Mouse (Mus musculus): Measurements from ENCODE around the gene Zranb2. TPM values are rescaled to one million over a fixed set of nuclear protein-coding genes. Genes with fewer than 3 reads are reported as not detected.

The Zranb2 gene
- polyA plus RNA-seq, 1 experiment = 89.2 TPM

DNA sequence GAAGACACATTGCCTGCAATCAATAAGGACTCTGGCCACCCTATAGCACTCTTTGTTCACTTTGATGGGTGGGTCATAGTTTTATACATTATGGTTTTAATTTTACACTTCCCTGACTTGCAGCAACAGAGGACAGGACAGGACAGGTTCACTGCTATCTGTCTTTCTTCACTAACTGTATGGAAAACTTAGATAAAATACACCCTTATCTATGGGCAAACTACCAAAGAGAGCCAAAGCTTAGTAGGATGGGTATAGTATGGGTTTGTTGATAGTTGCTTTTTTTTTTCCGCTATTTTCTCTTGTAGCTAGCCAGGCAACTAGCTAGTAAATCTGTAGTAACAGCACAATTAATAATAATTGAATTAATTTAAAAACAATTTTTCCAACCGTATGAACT is 2.4 kb upstream of the Zranb2 start:
- no peak overlapping the region for H3K4me3 ChIP-seq (replicated peaks; ENCODE audit: control insufficient read depth, low read depth, low read length)
- no peaks in the 10 kb centered on the region; the same call in 1 of the 2 replicates for H3K4me1 ChIP-seq (ENCODE audit: control insufficient read depth, insufficient read depth, low read length)
- no peak overlapping the region for H3K27ac ChIP-seq (ENCODE audit: control insufficient read depth, insufficient read depth, low read depth, low read length, poor library complexity)
- 83% methylated on average over 2 of the region's 2 CpGs for whole genome bisulfite sequencing
- TF ChIP-seq CTCF (IDR thresholded peaks at IDR 0.05; ENCODE audit: control insufficient read depth, insufficient read depth, low read length) (no peak), POLR2A (IDR thresholded peaks at IDR 0.05; ENCODE audit: borderline replicate concordance, control insufficient read depth, low read depth, low read length) (no peak)

DNA sequence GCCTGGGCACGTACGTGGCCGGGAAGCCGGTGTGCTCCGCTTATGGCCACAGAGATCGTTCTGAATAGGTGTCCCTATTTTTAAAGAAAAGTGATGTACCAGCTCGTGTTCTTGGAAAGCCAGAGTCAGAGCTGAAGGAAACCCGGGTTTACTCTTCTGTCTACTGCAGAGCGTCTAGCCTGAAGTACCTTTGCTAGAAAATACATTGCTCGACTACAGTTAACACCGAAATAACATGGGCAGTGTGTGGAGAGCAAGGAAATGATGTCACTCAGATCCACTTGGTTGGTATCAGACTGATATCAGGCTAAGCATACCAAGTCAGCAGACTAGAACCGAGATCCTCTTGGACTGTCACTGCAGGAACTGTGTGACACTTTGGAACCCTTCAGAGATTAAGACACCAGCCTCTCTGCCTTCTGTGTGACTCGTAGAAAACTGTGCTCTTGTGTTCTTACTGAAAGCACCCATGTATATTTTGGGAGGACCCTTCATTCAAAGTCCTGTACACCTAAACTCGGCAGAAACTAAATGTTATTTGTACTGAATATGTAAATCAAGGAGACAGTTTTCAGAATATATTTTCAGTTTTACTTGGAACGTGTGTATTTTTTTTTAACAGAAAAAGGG is 941 bp downstream of the Zranb2 start:
- TF ChIP-seq CTCF (IDR thresholded peaks at IDR 0.05; ENCODE audit: control insufficient read depth, insufficient read depth, low read length) (no peak), POLR2A (IDR thresholded peaks at IDR 0.05; ENCODE audit: borderline replicate concordance, control insufficient read depth, low read depth, low read length) (no peak)
- Histone ChIP-seq H3K27ac (ENCODE audit: control insufficient read depth, insufficient read depth, low read depth, low read length, poor library complexity) (peak overlapping the region; percentile 91), H3K4me1 (ENCODE audit: control insufficient read depth, insufficient read depth, low read length) (no peaks in the 10 kb centered on the region; the same call in 1 of the 2 replicates), H3K4me3 (replicated peaks; ENCODE audit: control insufficient read depth, low read depth, low read length) (peak overlapping the region; percentile 93)
- 3% methylated on average over 15 of the region's 15 CpGs for WGBS

DNA sequence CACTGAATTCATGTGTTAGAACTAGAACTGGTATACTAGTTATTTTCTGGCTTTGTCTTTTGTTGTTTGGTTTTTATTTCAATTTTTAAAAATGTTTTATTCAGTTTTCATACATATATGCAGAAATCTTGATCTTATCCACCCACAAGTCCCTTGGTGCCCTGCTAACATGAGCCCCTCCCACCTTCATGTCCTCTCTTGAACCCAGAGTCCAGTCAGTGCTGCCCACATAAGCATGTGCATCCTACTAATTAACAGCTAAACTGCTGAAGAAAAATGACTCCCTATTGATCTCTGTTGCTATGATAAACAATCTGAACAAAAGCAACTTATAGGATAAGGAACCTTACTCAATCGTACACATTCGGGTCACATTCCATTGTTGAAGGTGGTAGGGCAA is 15.4 kb downstream of the Zranb2 start:
- TF ChIP-seq CTCF (IDR thresholded peaks at IDR 0.05; ENCODE audit: control insufficient read depth, insufficient read depth, low read length) = no peak
- no peak for TF ChIP-seq POLR2A (IDR thresholded peaks at IDR 0.05; ENCODE audit: borderline replicate concordance, control insufficient read depth, low read depth, low read length)
- WGBS = 93% methylated on average over 2 of the region's 2 CpGs
- no peaks in the 10 kb centered on the region for H3K4me1 ChIP-seq (ENCODE audit: control insufficient read depth, insufficient read depth, low read length)
- no peak overlapping the region for H3K27ac ChIP-seq (ENCODE audit: control insufficient read depth, insufficient read depth, low read depth, low read length, poor library complexity)
- no peak overlapping the region for H3K4me3 ChIP-seq (replicated peaks; ENCODE audit: control insufficient read depth, low read depth, low read length)

DNA sequence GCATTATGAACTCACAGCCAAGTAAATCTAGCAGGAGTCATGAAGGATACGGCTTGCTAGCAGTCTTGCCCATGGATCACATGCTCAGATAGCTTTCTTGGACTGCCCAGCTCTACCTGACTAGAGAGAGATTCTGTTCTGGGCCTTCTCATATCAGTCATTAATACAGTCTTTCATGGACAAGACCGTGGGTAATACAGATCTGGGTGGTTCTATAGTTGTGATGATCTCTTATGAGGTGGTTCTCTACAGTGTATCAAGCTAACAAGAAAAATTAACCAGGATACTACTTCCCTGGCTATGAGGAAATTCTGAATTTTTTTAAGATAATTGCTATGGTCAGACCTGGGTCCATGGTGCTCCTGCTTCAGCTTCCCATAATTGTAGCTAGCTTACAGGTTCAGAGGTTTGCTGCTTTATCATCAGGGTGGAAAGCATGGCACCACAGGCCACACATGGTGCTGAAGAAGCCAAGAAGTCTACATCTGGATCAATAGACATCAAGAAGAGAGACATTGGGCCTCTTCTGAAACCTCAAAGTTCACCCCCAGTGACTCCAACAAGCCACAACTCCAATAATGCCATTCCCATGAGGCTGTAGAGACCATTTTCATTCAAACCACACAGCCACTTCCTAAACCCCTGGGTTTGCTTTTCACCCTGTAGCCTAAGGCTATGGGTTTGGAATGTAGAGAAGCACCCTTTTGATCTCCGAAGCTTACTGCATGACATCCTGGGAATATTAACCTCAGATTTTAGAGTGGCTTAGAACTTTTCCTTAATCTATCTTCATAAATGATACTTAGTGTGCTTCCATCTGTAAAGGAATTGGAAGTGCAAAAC is 16.0 kb downstream of the Zranb2 start:
- H3K4me1 ChIP-seq (ENCODE audit: control insufficient read depth, insufficient read depth, low read length) = no peaks in the 10 kb centered on the region
- H3K27ac ChIP-seq (ENCODE audit: control insufficient read depth, insufficient read depth, low read depth, low read length, poor library complexity) = no peak overlapping the region
- WGBS = 89% methylated on average over 3 of the region's 3 CpGs
- TF ChIP-seq POLR2A (IDR thresholded peaks at IDR 0.05; ENCODE audit: borderline replicate concordance, control insufficient read depth, low read depth, low read length) (no peak), CTCF (IDR thresholded peaks at IDR 0.05; ENCODE audit: control insufficient read depth, insufficient read depth, low read length) (no peak)
- H3K4me3 ChIP-seq (replicated peaks; ENCODE audit: control insufficient read depth, low read depth, low read length) = no peak overlapping the region

DNA sequence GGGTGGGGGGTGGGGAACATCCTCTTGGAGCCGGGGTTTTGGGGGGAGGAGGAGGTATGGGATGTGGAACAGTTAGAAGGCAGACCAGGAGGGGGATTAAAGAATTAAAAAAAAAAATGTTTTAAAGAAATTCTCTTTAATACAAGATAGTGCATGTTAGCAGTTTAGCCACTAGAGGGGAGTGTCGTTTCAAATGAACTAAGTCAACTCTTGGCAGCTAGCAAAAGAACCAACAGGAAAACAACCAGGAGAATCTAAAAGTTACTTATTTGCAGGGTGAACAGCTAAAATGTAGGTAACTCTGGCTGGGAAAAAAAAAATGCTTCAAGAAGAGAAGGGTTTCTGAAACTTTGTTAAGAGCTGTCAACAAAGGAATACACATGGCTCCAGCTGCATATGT is 31.2 kb downstream of the Zranb2 start:
- TF ChIP-seq CTCF (IDR thresholded peaks at IDR 0.05; ENCODE audit: control insufficient read depth, insufficient read depth, low read length) (no peak), POLR2A (IDR thresholded peaks at IDR 0.05; ENCODE audit: borderline replicate concordance, control insufficient read depth, low read depth, low read length) (no peak)
- Histone ChIP-seq H3K4me3 (replicated peaks; ENCODE audit: control insufficient read depth, low read depth, low read length) (no peak overlapping the region), H3K4me1 (ENCODE audit: control insufficient read depth, insufficient read depth, low read length) (no peaks in the 10 kb centered on the region; the same call in 1 of the 2 replicates), H3K27ac (ENCODE audit: control insufficient read depth, insufficient read depth, low read depth, low read length, poor library complexity) (no peak overlapping the region)
- 2% methylated on average over 2 of the region's 2 CpGs for WGBS

DNA sequence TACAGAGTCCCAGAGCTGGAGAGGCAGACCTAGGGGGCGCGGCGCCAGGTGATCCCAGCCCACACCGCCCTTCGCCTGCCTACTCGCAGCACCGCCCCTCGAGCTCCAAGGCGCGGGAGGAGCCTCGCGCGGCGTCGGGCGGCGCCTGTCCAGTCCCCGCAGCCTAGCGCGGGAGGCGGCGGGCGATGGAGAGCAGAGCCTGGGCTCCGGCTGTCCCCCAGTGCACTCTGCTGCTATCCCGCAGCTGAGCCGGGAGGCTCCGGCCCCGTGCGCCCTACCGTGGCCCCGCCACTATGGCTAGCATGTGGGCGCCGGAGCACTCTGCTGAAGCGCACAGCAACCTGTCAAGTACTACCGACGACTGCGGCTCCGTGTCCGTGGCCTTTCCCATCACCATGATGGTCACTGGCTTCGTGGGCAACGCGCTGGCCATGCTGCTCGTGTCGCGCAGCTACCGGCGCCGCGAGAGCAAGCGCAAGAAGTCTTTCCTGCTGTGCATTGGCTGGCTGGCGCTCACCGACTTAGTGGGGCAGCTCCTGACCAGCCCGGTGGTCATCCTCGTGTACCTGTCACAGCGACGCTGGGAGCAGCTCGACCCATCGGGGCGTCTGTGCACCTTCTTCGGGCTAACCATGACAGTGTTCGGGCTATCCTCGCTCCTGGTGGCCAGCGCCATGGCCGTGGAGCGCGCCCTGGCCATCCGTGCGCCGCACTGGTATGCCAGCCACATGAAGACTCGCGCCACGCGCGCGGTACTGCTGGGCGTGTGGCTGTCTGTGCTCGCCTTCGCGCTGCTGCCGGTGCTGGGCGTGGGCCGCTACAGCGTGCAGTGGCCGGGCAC is 33.0 kb downstream of the Zranb2 start, which contains the start of gene Ptger3:
TSS of gene Ptger3 (plus strand) at position 168 of the 841 bp plus-strand sequence.
- Histone ChIP-seq H3K4me1 (ENCODE audit: control insufficient read depth, insufficient read depth, low read length) (no peaks in the 10 kb centered on the region; the same call in 1 of the 2 replicates), H3K27ac (ENCODE audit: control insufficient read depth, insufficient read depth, low read depth, low read length, poor library complexity) (no peak within 1 kb of the TSS; the same call in 1 of the 2 replicates), H3K4me3 (replicated peaks; ENCODE audit: control insufficient read depth, low read depth, low read length) (peak within 1 kb of the TSS; percentile 47)
- 1% methylated on average over 84 of the region's 84 CpGs for WGBS
- no peak for TF ChIP-seq CTCF (IDR thresholded peaks at IDR 0.05; ENCODE audit: control insufficient read depth, insufficient read depth, low read length)
- 0 out of 2 replicates have a peak, but pooled peaks have one; percentile 9 for TF ChIP-seq POLR2A (IDR thresholded peaks at IDR 0.05; ENCODE audit: borderline replicate concordance, control insufficient read depth, low read depth, low read length)

DNA sequence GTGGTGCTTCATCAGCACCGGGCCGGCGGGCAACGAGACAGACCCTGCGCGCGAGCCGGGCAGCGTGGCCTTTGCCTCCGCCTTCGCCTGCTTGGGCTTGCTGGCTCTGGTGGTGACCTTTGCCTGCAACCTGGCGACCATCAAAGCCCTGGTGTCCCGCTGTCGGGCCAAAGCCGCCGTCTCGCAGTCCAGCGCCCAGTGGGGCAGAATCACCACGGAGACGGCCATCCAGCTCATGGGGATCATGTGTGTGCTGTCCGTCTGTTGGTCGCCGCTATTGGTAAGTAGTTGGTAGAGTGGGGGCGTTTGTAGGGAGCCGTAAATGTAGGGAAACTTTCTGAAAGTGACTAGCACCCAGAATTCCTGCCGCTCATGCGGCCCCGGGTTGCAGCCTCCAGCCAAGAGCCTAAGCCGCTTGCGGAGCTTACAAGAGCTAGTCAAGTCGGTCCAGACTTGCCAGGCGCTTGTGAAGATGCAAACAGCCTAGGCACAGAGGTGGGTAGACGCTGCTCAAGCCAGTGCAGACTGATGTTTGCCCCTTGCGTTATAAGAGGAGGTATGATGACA is 33.7 kb downstream of the Zranb2 start:
- Histone ChIP-seq H3K4me3 (replicated peaks; ENCODE audit: control insufficient read depth, low read depth, low read length) (peak overlapping the region; percentile 47), H3K4me1 (ENCODE audit: control insufficient read depth, insufficient read depth, low read length) (no peaks in the 10 kb centered on the region; the same call in 1 of the 2 replicates), H3K27ac (ENCODE audit: control insufficient read depth, insufficient read depth, low read depth, low read length, poor library complexity) (no peak overlapping the region; the same call in 1 of the 2 replicates)
- WGBS = 2% methylated on average over 34 of the region's 34 CpGs
- no peak for TF ChIP-seq CTCF (IDR thresholded peaks at IDR 0.05; ENCODE audit: control insufficient read depth, insufficient read depth, low read length)
- no peak for TF ChIP-seq POLR2A (IDR thresholded peaks at IDR 0.05; ENCODE audit: borderline replicate concordance, control insufficient read depth, low read depth, low read length)

Measured in bone marrow, adult 2 months (tissue).